Mouse (Mus musculus) Patski (cell line): ENCODE data around the gene Slc17a3. TPM values are rescaled to one million over a fixed set of nuclear protein-coding genes. Genes with fewer than 3 reads are reported as not detected.

Source experiments
- ATAC-seq: fragments of 100-300 bp; one replicate; pipeline ENCODE4 v1.8.0; 2021
- CTCF ChIA-PET: fragments of 350-600 bp; sonication (Branson Sonifier 250); formaldehyde crosslinking; loops from one replicate; lab custom pipeline; 2022; ENCODE audit warnings: inconsistent platforms; lab: Charles Lee
- POLR2A ChIA-PET: fragments of 350-600 bp; sonication (Branson Sonifier 250); formaldehyde crosslinking; loops from one replicate; lab custom pipeline; 2022; ENCODE audit warnings: antibody characterized with exemption, inconsistent platforms; lab: Charles Lee
- DNase-seq: peaks from one replicate; pipeline ENCODE4 v3.0.0-alpha.2; 2011; ENCODE audit warnings: low read depth, low spot score
- H3K27me3 ChIP-seq: fragments of 371-371 bp; one replicate; pipeline ENCODE4 v1.5.1; 2021
- CTCF ChIP-seq: fragments of 100-300 bp; IDR thresholded peaks from one replicate; pipeline ENCODE4 v1.5.1; 2021
- in situ Hi-C: fragments of 300-500 bp; cut with MboI; formaldehyde crosslinking; loops from 3 replicates; pipeline ENCODE4 v1.11.1; 2018; ENCODE audit warnings: low pct_unique_long_range_greater_than_20kb, mixed read lengths
- polyA plus RNA-seq: library from polyadenylated mRNA; unstranded; gene quantifications from one replicate; pipeline ENCODE4 v1.2.3, GENCODE M21; 2021

Gene Slc17a3
- polyA plus RNA-seq, 1 experiment from 2014 or later, result 0.06 TPM

GRCm38 (mm10) chr13:23868790-23869533 is 29.7 kb downstream of the Slc17a3 start:
- no peak for TF ChIP-seq CTCF
- DNase-seq, result no peak
- ChIA-PET POLR2A (no interaction called here), CTCF (no interaction called here)
- peaks cover 3% of the 10 kb centered on the region for H3K27me3 ChIP-seq
- in situ Hi-C loops, result no loop called here
- no peak for ATAC-seq

GRCm38 (mm10) chr13:23869996-23870395 is 30.8 kb downstream of the Slc17a3 start:
- CTCF ChIA-PET, result no interaction called here
- TF ChIP-seq CTCF, result no peak
- POLR2A ChIA-PET, result no interaction called here
- ATAC-seq, result no peak
- DNase-seq, result no peak
- H3K27me3 ChIP-seq, result peaks cover 2% of the 10 kb centered on the region
- in situ Hi-C loops, result no loop called here

GRCm38 (mm10) chr13:23873141-23873540 is 33.9 kb downstream of the Slc17a3 start:
- no peak for TF ChIP-seq CTCF
- ATAC-seq (no peak), DNase-seq (no peak)
- in situ Hi-C loops, result no loop called here
- CTCF ChIA-PET, result no interaction called here
- POLR2A ChIA-PET, result interaction anchor here (0.9 kb wide), 1 partner anchor 27 kb away, joined by 3 read pairs; no protein-coding TSS in a partner anchor
- H3K27me3 ChIP-seq, result no peaks in the 10 kb centered on the region

GRCm38 (mm10) chr13:23879106-23879505 is 39.9 kb downstream of the Slc17a3 start:
- in situ Hi-C loops, result no loop called here
- H3K27me3 ChIP-seq, result peaks cover 4% of the 10 kb centered on the region
- no peak for DNase-seq
- ATAC-seq, result no peak
- no peak for TF ChIP-seq CTCF
- CTCF ChIA-PET, result no interaction called here
- POLR2A ChIA-PET, result no interaction called here

GRCm38 (mm10) chr13:23879636-23880035 is 40.4 kb downstream of the Slc17a3 start:
- peaks cover 4% of the 10 kb centered on the region for H3K27me3 ChIP-seq
- CTCF ChIA-PET, result no interaction called here
- in situ Hi-C loops, result no loop called here
- ATAC-seq (no peak), DNase-seq (no peak)
- TF ChIP-seq CTCF, result no peak
- POLR2A ChIA-PET, result no interaction called here

GRCm38 (mm10) chr13:23885540-23885939 is 46.3 kb downstream of the Slc17a3 start:
- DNase-seq, result no peak
- TF ChIP-seq CTCF, result peak; percentile 60
- ChIA-PET POLR2A (interaction anchor here (1.3 kb wide), 1 partner anchor 64 kb away, joined by 3 read pairs; no protein-coding TSS in a partner anchor), CTCF (no interaction called here)
- ATAC-seq, result no peak
- H3K27me3 ChIP-seq, result peaks cover 4% of the 10 kb centered on the region
- in situ Hi-C loops, result no loop called here

GRCm38 (mm10) chr13:23887026-23887725 is 47.9 kb downstream of the Slc17a3 start:
- TF ChIP-seq CTCF, result no peak
- in situ Hi-C loops, result no loop called here
- ChIA-PET POLR2A (no interaction called here), CTCF (no interaction called here)
- ATAC-seq, result no peak
- H3K27me3 ChIP-seq, result peaks cover 4% of the 10 kb centered on the region
- no peak for DNase-seq

- no peak for ATAC-seq
- in situ Hi-C loops, result no loop called here
Observed at GRCm38 (mm10) chr13:23889011-23889605, 49.9 kb downstream of the Slc17a3 start.

GRCm38 (mm10) chr13:23892592-23893268 is 53.5 kb downstream of the Slc17a3 start:
- POLR2A ChIA-PET, result no interaction called here
- no peak for ATAC-seq
- TF ChIP-seq CTCF, result no peak
- DNase-seq, result no peak
- no peaks in the 10 kb centered on the region for H3K27me3 ChIP-seq
- in situ Hi-C loops, result no loop called here
- CTCF ChIA-PET, result no interaction called here

More at GRCm38 (mm10) chr13:23889011-23889605, 49.9 kb downstream of the Slc17a3 start:
- TF ChIP-seq CTCF, result no peak
- ChIA-PET CTCF (no interaction called here), POLR2A (no interaction called here)
- DNase-seq, result no peak
- no peaks in the 10 kb centered on the region for H3K27me3 ChIP-seq

GRCm38 (mm10) chr13:23893269-23893593 is 54.0 kb downstream of the Slc17a3 start:
- ChIA-PET CTCF (no interaction called here), POLR2A (no interaction called here)
- no peak for DNase-seq
- ATAC-seq, result no peak
- no peak for TF ChIP-seq CTCF
- in situ Hi-C loops, result no loop called here
- H3K27me3 ChIP-seq, result no peaks in the 10 kb centered on the region
